Mouse (Mus musculus) hindbrain, embryonic 16.5 days (tissue): ENCODE measurements at regions not wholly inside any gene's neighbourhood (a gene's known extent, or its start where the extent isn't known, plus 50 kb on each side); places are given as distances from the start of the nearest gene placed in this dataset.

Source experiments
- ATAC-seq: fragments of 200-750 bp; cut with Nextera tagmentation; 2 replicates; pipeline ENCODE4 v1.8.0; 2017; ENCODE audit warnings: moderate TSS enrichment, moderate library complexity
- H3K27ac ChIP-seq: fragments of 300-500 bp; sonication (generic); 2 replicates; pipeline ENCODE4 v1.5.1; 2014; ENCODE audit warnings: low read depth, mild to moderate bottlenecking, control low read depth, low read length, moderate library complexity
- H3K27me3 ChIP-seq: fragments of 300-500 bp; sonication (generic); replicated peaks from 2 replicates; pipeline ENCODE4 v1.6.1; 2014; ENCODE audit warnings: low read length; ENCODE audit not compliant: control insufficient read depth, insufficient read depth
- H3K36me3 ChIP-seq: fragments of 300-500 bp; sonication (generic); 2 replicates; pipeline ENCODE4 v1.6.1; 2014; ENCODE audit warnings: mild to moderate bottlenecking, low read length, moderate library complexity, mixed read lengths; ENCODE audit not compliant: control insufficient read depth, insufficient read depth
- H3K4me1 ChIP-seq: fragments of 300-500 bp; sonication (generic); 2 replicates; pipeline ENCODE4 v1.6.1; 2014; ENCODE audit warnings: low read depth, low read length; ENCODE audit not compliant: control insufficient read depth, insufficient read depth
- H3K4me2 ChIP-seq: fragments of 300-500 bp; sonication (generic); 2 replicates; pipeline ENCODE4 v1.6.1; 2014; ENCODE audit warnings: mild to moderate bottlenecking, low read length, control low read depth, moderate library complexity
- H3K4me3 ChIP-seq: fragments of 300-500 bp; sonication (generic); 2 replicates; pipeline ENCODE4 v1.5.1; 2014; ENCODE audit warnings: mild to moderate bottlenecking, low read length, control low read depth, moderate library complexity
- H3K9ac ChIP-seq: fragments of 300-500 bp; sonication (generic); 2 replicates; pipeline ENCODE4 v1.6.1; 2014; ENCODE audit warnings: low read depth, mild to moderate bottlenecking, control low read depth, low read length, moderate library complexity
- H3K9me3 ChIP-seq: fragments of 300-500 bp; sonication (generic); 2 replicates; pipeline ENCODE4 v1.6.1; 2014; ENCODE audit warnings: mild to moderate bottlenecking, low read length, moderate library complexity; ENCODE audit not compliant: control insufficient read depth
- WGBS: fragments of 180-500 bp; shearing (Covaris S2); extraction: QIAGEN DNeasy Blood & Tissue Kit; methylation state at CpG from one replicate; pipeline ENCODE4 v1.1.7; 2014; 5-methylcytosine and 5-hydroxymethylcytosine counted together

DNA sequence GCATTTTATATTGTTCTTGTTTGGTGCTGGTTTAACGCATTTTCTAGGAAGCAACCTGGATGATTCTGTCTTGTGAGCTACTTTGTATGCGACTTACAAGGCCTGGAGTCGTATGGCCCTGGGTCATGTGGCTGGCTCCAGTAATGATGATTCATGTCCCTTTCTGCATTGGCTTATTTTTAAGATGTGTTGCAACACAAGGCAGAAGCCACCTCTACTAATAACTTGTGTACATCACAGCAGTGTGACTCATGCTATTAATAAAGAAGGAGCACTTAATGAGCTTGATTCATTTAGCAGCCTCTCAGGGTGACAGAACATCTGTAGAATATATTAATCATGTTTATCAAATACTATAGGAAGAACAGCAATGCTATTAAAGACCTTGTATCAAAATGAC lies 84.0 kb downstream of the Slc5a7 start:
- Histone ChIP-seq H3K4me2 (no peak overlapping the region), H3K9me3 (no peaks in the 10 kb centered on the region), H3K4me3 (no peak overlapping the region), H3K9ac (no peak overlapping the region), H3K36me3 (no peaks in the 10 kb centered on the region), H3K4me1 (no peaks in the 10 kb centered on the region), H3K27me3 (no peaks in the 10 kb centered on the region), H3K27ac (no peak overlapping the region)
- 80% methylated on average over 3 of the region's 3 CpGs for WGBS
- no peak for ATAC-seq

DNA sequence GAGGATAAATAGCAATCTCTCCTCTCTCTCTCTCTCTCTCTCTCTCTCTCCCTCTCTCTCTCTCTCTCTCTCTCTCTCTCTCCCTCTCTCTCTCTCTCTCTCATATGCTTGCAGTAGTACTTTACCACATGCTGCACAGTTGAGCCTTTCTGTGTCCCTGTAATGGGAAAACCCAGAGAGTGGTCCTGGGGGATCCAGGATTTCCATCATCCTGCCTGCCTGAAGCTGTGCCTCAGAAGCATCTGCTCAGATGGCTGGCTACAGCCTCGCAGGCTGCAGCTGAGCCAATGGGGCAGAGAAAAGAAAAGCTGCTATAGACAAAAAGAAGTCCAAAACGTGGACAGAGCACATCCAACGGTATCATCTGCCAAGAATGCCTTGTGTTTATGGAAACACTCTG lies 97.1 kb downstream of the Slc5a7 start:
- Histone ChIP-seq H3K4me1 (no peaks in the 10 kb centered on the region), H3K27ac (no peak overlapping the region), H3K36me3 (no peaks in the 10 kb centered on the region), H3K9ac (no peak overlapping the region), H3K9me3 (no peaks in the 10 kb centered on the region), H3K4me2 (no peak overlapping the region), H3K4me3 (no peak overlapping the region), H3K27me3 (no peaks in the 10 kb centered on the region)
- whole genome bisulfite sequencing = 37% methylated on average over 3 of the region's 3 CpGs
- peak; percentile 85 for ATAC-seq

DNA sequence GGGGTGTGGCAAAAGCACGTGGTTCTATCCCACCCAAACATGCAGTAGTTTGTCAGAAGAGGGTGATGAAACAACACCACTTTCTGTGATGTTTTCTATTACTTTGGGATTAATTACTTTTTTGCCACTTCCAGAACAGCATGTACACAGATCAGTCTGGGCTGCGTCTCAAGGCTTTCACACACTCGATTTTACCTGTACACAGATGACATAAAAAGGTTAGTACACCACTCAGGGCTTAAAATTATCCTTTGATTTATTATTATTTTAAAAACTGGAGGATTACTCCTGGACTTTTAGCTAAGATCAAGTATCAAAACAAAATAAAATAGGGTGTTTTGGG lies 106.6 kb downstream of the Slc5a7 start:
- Histone ChIP-seq H3K4me1 (peaks cover 3% of the 10 kb centered on the region; the same call in 1 of the 2 replicates), H3K4me2 (no peak overlapping the region), H3K27ac (no peak overlapping the region), H3K4me3 (no peak overlapping the region), H3K9ac (no peak overlapping the region), H3K36me3 (no peaks in the 10 kb centered on the region), H3K27me3 (no peaks in the 10 kb centered on the region), H3K9me3 (no peaks in the 10 kb centered on the region)
- WGBS = 63% methylated on average over 3 of the region's 3 CpGs
- peak; percentile 76 for ATAC-seq

DNA sequence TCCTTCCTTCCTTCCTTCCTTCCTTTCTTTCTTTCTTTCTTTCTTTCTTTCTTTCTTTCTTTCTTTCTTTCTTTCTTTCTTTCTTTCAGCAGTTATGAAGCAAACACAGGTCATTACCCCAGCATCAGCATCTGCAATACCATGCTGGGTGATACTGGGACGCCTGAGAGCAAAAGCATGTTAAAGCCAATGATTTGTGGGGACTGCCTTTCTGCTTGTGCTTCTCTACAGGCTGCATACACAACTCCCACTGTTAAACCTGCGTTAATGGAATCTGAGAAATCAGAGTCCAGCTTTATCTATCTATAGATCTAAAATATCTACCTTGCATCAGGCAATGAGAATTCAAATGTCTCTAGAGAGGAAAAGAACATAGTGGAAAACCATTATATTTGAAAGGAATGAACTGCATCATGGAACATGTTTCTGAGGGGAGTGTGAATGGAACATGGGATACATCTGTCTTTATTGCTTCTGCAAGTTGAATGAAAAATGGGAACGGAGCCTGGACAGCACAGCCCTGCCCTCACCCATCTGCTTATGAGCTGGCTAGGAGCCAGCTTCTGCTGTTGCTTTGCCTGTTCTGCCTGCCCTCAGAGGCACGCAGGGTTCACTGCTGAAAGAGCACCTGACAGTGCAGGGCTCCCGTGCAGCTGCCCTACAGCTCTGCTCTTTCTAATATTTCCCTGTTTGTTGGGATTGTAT lies 107.2 kb downstream of the Slc5a7 start:
- ATAC-seq = peak; percentile 99
- Histone ChIP-seq H3K9me3 (no peaks in the 10 kb centered on the region), H3K4me1 (peaks cover 3% of the 10 kb centered on the region; the same call in 1 of the 2 replicates), H3K27ac (no peak overlapping the region), H3K4me2 (no peak overlapping the region), H3K4me3 (no peak overlapping the region), H3K9ac (no peak overlapping the region), H3K27me3 (no peaks in the 10 kb centered on the region), H3K36me3 (no peaks in the 10 kb centered on the region)
- WGBS = 33% methylated on average over 5 of the region's 5 CpGs

DNA sequence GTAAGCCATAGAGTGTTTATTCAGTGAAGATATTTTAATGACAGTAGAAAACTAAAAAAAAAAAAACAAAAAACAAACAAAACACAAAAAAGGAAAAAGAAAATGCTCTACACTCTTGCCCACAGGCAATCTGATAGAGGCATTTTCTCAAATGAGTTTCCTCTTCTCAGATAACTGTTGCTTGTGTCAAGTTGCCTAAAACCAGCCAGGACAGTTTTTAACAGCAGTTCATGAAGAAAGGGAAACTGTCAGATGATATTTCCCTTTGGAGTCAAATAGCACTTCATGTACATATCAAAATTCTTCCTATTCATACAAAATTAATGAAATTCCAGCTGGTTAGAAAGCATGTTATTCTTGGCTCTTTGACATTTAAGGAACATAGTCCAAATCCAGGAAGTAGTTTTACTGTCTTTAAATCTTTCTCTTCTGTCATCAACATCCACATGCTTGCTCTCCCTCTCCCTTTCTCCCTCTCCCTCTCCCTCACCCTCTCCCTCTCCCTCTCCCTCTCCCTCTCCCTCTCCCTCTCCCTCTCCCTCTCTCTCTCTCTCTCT lies 109.8 kb downstream of the Slc5a7 start:
- Histone ChIP-seq H3K4me2 (no peak overlapping the region), H3K9ac (no peak overlapping the region), H3K9me3 (no peaks in the 10 kb centered on the region), H3K27ac (no peak overlapping the region), H3K36me3 (no peaks in the 10 kb centered on the region), H3K4me3 (no peak overlapping the region), H3K27me3 (no peaks in the 10 kb centered on the region), H3K4me1 (peaks cover 3% of the 10 kb centered on the region; the same call in 1 of the 2 replicates)
- no peak for ATAC-seq

DNA sequence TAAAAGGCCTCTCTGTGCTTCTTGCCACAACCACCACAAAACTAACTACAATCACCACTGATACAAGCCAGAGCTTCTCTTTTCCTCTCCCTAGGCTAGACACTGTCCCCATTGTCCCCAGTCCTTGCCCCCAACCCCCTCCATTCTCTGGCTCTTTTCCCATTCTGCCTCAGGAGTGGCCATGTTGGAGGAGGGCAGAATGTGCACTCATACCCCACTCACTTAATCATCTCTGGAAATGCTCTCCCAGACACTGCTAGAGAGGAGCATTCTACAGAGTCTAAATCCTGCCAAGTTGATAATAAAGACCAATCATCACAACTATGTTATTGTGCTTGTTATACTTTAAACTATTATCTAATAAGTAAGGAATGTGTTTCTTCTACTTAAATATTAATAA lies 116.8 kb downstream of the Slc5a7 start:
- no peaks in the 10 kb centered on the region for H3K9me3 ChIP-seq
- no peak overlapping the region for H3K9ac ChIP-seq
- no peaks in the 10 kb centered on the region for H3K36me3 ChIP-seq
- no peak overlapping the region for H3K4me3 ChIP-seq
- no peak for ATAC-seq
- H3K4me2 ChIP-seq = no peak overlapping the region
- H3K4me1 ChIP-seq = no peaks in the 10 kb centered on the region
- no peaks in the 10 kb centered on the region for H3K27me3 ChIP-seq
- H3K27ac ChIP-seq = no peak overlapping the region

DNA sequence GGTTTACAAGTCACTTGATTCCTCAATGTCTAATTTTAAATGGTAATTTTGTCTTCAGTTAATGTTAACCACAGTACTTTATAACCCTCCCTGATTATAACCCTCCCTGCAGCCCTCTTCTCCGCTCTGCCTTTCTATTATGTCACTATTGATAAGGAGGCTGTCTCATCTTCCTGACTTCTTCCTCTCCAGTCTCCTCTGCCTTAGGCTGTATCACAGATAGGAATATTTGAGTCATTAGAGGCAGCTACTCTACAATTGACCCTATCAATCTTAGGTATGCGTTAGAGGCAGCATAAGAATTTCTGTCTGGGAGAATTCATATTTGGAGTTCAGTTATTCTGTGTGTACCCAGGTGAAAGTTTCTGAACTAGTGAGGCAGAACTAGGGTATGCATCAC lies 118.3 kb downstream of the Slc5a7 start:
- Histone ChIP-seq H3K27me3 (no peaks in the 10 kb centered on the region), H3K9me3 (no peaks in the 10 kb centered on the region), H3K9ac (no peak overlapping the region), H3K4me1 (no peaks in the 10 kb centered on the region), H3K36me3 (no peaks in the 10 kb centered on the region), H3K4me2 (no peak overlapping the region), H3K27ac (no peak overlapping the region), H3K4me3 (no peak overlapping the region)
- ATAC-seq = no peak
- 90% methylated on average over 2 of the region's 2 CpGs for WGBS

DNA sequence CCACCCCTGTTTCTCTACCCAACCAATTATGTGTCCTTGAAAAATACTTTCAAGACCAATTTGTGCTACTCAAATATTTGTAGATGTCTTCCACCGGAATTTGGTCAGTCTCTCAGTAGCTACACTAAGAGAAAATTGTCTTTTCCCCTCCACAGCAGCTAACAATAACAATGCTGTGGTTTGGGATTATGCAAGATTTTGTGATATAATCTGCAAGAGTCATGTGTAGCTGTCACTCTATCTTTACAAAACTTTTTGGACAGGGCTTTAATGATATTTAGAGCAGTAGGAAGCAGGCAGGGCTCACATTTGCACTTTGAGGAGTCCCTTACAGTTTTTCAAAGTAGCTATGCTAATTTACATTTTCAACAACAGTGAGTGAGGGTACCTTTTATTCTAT lies 128.1 kb downstream of the Slc5a7 start:
- no peak overlapping the region for H3K27ac ChIP-seq

DNA sequence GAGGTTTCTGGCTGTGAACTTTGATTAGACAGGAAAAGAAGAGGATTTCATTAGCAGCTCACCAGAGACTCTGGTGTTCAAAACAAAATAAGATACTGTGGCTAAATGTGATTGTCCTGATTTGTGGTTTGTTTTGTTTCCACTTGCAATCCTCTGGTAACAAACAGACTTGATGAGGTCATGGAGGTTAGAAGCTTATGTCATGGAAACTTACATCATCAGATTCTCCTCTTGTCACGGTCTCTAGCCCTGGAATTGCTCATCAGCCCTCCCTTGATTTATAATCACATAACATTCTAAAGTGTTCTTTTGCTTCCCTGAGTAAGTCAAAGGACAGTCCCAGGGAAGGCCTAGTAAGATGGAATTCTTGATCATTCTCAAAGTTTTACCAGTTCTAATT lies 130.8 kb downstream of the Slc5a7 start:
- no peak overlapping the region for H3K4me3 ChIP-seq
- 33% methylated on average over 1 of the region's 1 CpGs for WGBS
- no peak for ATAC-seq
- no peak overlapping the region for H3K9ac ChIP-seq
- no peaks in the 10 kb centered on the region for H3K27me3 ChIP-seq
- no peaks in the 10 kb centered on the region for H3K36me3 ChIP-seq
- no peak overlapping the region for H3K4me2 ChIP-seq
- no peaks in the 10 kb centered on the region for H3K4me1 ChIP-seq
- no peaks in the 10 kb centered on the region for H3K9me3 ChIP-seq
- no peak overlapping the region for H3K27ac ChIP-seq

More for the DNA sequence above, 128.1 kb downstream of the Slc5a7 start:
- no peak for ATAC-seq
- Histone ChIP-seq H3K4me1 (no peaks in the 10 kb centered on the region), H3K36me3 (no peaks in the 10 kb centered on the region), H3K4me3 (no peak overlapping the region), H3K9me3 (no peaks in the 10 kb centered on the region), H3K4me2 (no peak overlapping the region), H3K27me3 (no peaks in the 10 kb centered on the region), H3K9ac (no peak overlapping the region)
- 67% methylated on average over 1 of the region's 1 CpGs for WGBS
